Mouse (Mus musculus): ENCODE results near the gene Git1.

- TF ChIP-seq CTCF (IDR thresholded peaks at IDR 0.05; ENCODE audit: low read depth, low read length): no peak
- TF ChIP-seq POLR2A (IDR thresholded peaks at IDR 0.05; ENCODE audit: extremely low read depth, insufficient read depth, low read length): no peak
These were observed 948 bp downstream of the Git1 start for GRCm38 (mm10) chr11:77494344-77494676.

Measured in liver, adult 2 months (tissue).